Mouse (Mus musculus) erythroblast, embryonic 14.5 days (primary cell): ENCODE data around the gene C1qtnf1.

Experiments used
- GATA1 ChIP-seq: IDR thresholded peaks from 2 replicates; pipeline ENCODE4 v1.6.1; 2012; ENCODE audit warnings: low read length, inconsistent platforms, mixed read lengths
- TAL1 ChIP-seq: IDR thresholded peaks from 3 replicates; pipeline ENCODE4 v1.6.1; 2012; ENCODE audit warnings: low read length, inconsistent platforms, mixed read lengths

- no peak for TF ChIP-seq TAL1
- no peak for TF ChIP-seq GATA1
These were observed 15.4 kb upstream of the C1qtnf1 start for GRCm38 (mm10) chr11:118412601-118413000.
